Mouse (Mus musculus) heart, postnatal 0 days (tissue): ENCODE data around the gene Oprl1.

Experiments used
- CTCF ChIP-seq: IDR thresholded peaks from 2 replicates; pipeline ENCODE4 v1.5.1; 2016; ENCODE audit warnings: antibody characterized with exemption, control low read depth, low read depth
- EP300 ChIP-seq: IDR thresholded peaks from 2 replicates; pipeline ENCODE4 v1.6.1; 2016; ENCODE audit warnings: antibody characterized with exemption, low read depth

GRCm38 (mm10) chr2:181720061-181720460 is 5.2 kb downstream of the Oprl1 start:
- TF ChIP-seq EP300 (no peak), CTCF (no peak)
